Mouse (Mus musculus): ENCODE results near the gene Map7d1. TPM values are rescaled to one million over a fixed set of nuclear protein-coding genes. Genes with fewer than 3 reads are reported as not detected.

Map7d1 gene
- polyA plus RNA-seq, 1 experiment = 379 TPM

- Histone ChIP-seq H3K4me1 (ENCODE audit: control insufficient read depth, insufficient read depth, low read length) (peaks cover 4% of the 10 kb centered on the region; the same call in 1 of the 2 replicates), H3K27ac (ENCODE audit: insufficient read depth, low read depth, low read length) (no peak overlapping the region), H3K4me3 (ENCODE audit: insufficient read depth, low read depth, low read length) (no peak overlapping the region)
- TF ChIP-seq POLR2A (IDR thresholded peaks at IDR 0.05; ENCODE audit: insufficient read depth, low read depth, low read length) (no peak), CTCF (IDR thresholded peaks at IDR 0.05; ENCODE audit: insufficient read depth, low read depth, low read length) (no peak)
These were observed 61.9 kb downstream of the Map7d1 start for GRCm38 (mm10) chr4:126194216-126194615.

- 81% methylated on average over 2 of the region's 2 CpGs for WGBS
- no peak for TF ChIP-seq CTCF (IDR thresholded peaks at IDR 0.05; ENCODE audit: insufficient read depth, low read depth, low read length)
- TF ChIP-seq POLR2A (IDR thresholded peaks at IDR 0.05; ENCODE audit: insufficient read depth, low read depth, low read length) = no peak
- peaks cover 2% of the 10 kb centered on the region; the same call in 1 of the 2 replicates for H3K4me1 ChIP-seq (ENCODE audit: control insufficient read depth, insufficient read depth, low read length)
- H3K27ac ChIP-seq (ENCODE audit: insufficient read depth, low read depth, low read length) = no peak overlapping the region
- H3K4me3 ChIP-seq (ENCODE audit: insufficient read depth, low read depth, low read length) = no peak overlapping the region
These were observed 65.5 kb downstream of the Map7d1 start for GRCm38 (mm10) chr4:126190636-126191035.

- no peak for TF ChIP-seq POLR2A (IDR thresholded peaks at IDR 0.05; ENCODE audit: insufficient read depth, low read depth, low read length)
- TF ChIP-seq CTCF (IDR thresholded peaks at IDR 0.05; ENCODE audit: insufficient read depth, low read depth, low read length) = no peak
- Histone ChIP-seq H3K4me3 (ENCODE audit: insufficient read depth, low read depth, low read length) (no peak overlapping the region), H3K4me1 (ENCODE audit: control insufficient read depth, insufficient read depth, low read length) (peaks cover 2% of the 10 kb centered on the region; the same call in 1 of the 2 replicates), H3K27ac (ENCODE audit: insufficient read depth, low read depth, low read length) (no peak overlapping the region)
- WGBS = 81% methylated on average over 3 of the region's 3 CpGs
These were observed 69.0 kb downstream of the Map7d1 start for GRCm38 (mm10) chr4:126187096-126187495.

DNA sequence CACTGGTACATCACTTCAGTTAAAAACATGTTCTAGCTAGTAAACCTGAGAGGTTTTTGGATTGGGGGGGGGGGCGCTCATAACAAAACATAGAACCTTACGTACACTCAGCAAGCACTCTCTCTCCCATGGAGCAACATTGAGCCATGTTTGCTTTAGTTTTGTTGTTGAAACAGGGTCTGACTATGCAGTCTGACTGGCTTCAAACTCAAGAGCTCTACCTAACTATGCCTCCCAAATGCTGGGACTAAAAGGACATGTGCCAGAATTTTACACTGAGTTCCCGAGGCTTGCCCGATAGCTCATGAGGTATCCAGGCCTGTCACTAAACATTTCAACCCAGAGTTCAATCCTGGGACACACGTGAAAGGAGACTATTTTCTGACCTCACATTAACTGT lies 73.1 kb downstream of the Map7d1 start:
- H3K27ac ChIP-seq (ENCODE audit: insufficient read depth, low read depth, low read length) = no peak overlapping the region
- no peak for TF ChIP-seq CTCF (IDR thresholded peaks at IDR 0.05; ENCODE audit: insufficient read depth, low read depth, low read length)
- no peak for TF ChIP-seq POLR2A (IDR thresholded peaks at IDR 0.05; ENCODE audit: insufficient read depth, low read depth, low read length)
- H3K4me3 ChIP-seq (ENCODE audit: insufficient read depth, low read depth, low read length) = no peak overlapping the region
- peaks cover 2% of the 10 kb centered on the region; the same call in 1 of the 2 replicates for H3K4me1 ChIP-seq (ENCODE audit: control insufficient read depth, insufficient read depth, low read length)
- WGBS = 71% methylated on average over 5 of the region's 5 CpGs

Other genes with a start within 250 kb of the Map7d1 start
- not detected in 2 replicates for gene Csf3r, start 231.8 kb downstream of the Map7d1 start, polyA plus RNA-seq (2012; ENCODE audit: insufficient read depth, insufficient read length, low replicate concordance, missing spikeins)
- gene Mrps15, start 209.4 kb downstream of the Map7d1 start, polyA plus RNA-seq (2012; ENCODE audit: insufficient read depth, insufficient read length, low replicate concordance, missing spikeins) = not detected in 2 replicates
- gene Oscp1, start 197.8 kb downstream of the Map7d1 start, polyA plus RNA-seq (2012; ENCODE audit: insufficient read depth, insufficient read length, low replicate concordance, missing spikeins) = not detected in 2 replicates
- not detected in 2 replicates for gene Lsm10, start 159.7 kb downstream of the Map7d1 start, polyA plus RNA-seq (2012; ENCODE audit: insufficient read depth, insufficient read length, low replicate concordance, missing spikeins)
- gene Stk40, start 152.4 kb downstream of the Map7d1 start, polyA plus RNA-seq (2012; ENCODE audit: insufficient read depth, insufficient read length, low replicate concordance, missing spikeins) = not detected in 2 replicates
- not detected in 2 replicates for gene Eva1b, start 108.6 kb downstream of the Map7d1 start, polyA plus RNA-seq (2012; ENCODE audit: insufficient read depth, insufficient read length, low replicate concordance, missing spikeins)
- gene Sh3d21, start 92.9 kb downstream of the Map7d1 start, polyA plus RNA-seq (2012; ENCODE audit: insufficient read depth, insufficient read length, low replicate concordance, missing spikeins) = not detected in 2 replicates
- gene Thrap3, start 53.6 kb downstream of the Map7d1 start, polyA plus RNA-seq (2012; ENCODE audit: insufficient read depth, insufficient read length, low replicate concordance, missing spikeins) = 165 and 783 TPM in 2 replicates
- gene Trappc3, start 6.0 kb upstream of the Map7d1 start, polyA plus RNA-seq (2012; ENCODE audit: insufficient read depth, insufficient read length, low replicate concordance, missing spikeins) = 342 TPM in 1 of 2 replicates, not detected in the other
- not detected in 2 replicates for gene Col8a2, start 30.4 kb upstream of the Map7d1 start, polyA plus RNA-seq (2012; ENCODE audit: insufficient read depth, insufficient read length, low replicate concordance, missing spikeins)
- gene Adprhl2, start 65.4 kb upstream of the Map7d1 start, polyA plus RNA-seq (2012; ENCODE audit: insufficient read depth, insufficient read length, low replicate concordance, missing spikeins) = not detected in 2 replicates
- not detected in 2 replicates for gene Tekt2, start 69.3 kb upstream of the Map7d1 start, polyA plus RNA-seq (2012; ENCODE audit: insufficient read depth, insufficient read length, low replicate concordance, missing spikeins)
- gene Ago3, start 173.2 kb upstream of the Map7d1 start, polyA plus RNA-seq (2012; ENCODE audit: insufficient read depth, insufficient read length, low replicate concordance, missing spikeins) = 39.0 TPM in 1 of 2 replicates, not detected in the other
- 173 TPM in 1 of 2 replicates, not detected in the other for gene Ago1, start 212.2 kb upstream of the Map7d1 start, polyA plus RNA-seq (2012; ENCODE audit: insufficient read depth, insufficient read length, low replicate concordance, missing spikeins)

Data from olfactory bulb, adult 2 months (tissue).